Mouse (Mus musculus) Patski (cell line): ENCODE measurements at regions not wholly inside any gene's neighbourhood (a gene's known extent, or its start where the extent isn't known, plus 50 kb on each side); places are given as distances from the start of the nearest gene placed in this dataset.

Experiments used
- ATAC-seq: fragments of 100-300 bp; one replicate; pipeline ENCODE4 v1.8.0; 2021
- CTCF ChIA-PET: fragments of 350-600 bp; sonication (Branson Sonifier 250); formaldehyde crosslinking; loops from one replicate; lab custom pipeline; 2022; ENCODE audit warnings: inconsistent platforms; lab: Charles Lee
- POLR2A ChIA-PET: fragments of 350-600 bp; sonication (Branson Sonifier 250); formaldehyde crosslinking; loops from one replicate; lab custom pipeline; 2022; ENCODE audit warnings: antibody characterized with exemption, inconsistent platforms; lab: Charles Lee
- DNase-seq: peaks from one replicate; pipeline ENCODE4 v3.0.0-alpha.2; 2011; ENCODE audit warnings: low read depth, low spot score
- H3K27me3 ChIP-seq: fragments of 371-371 bp; one replicate; pipeline ENCODE4 v1.5.1; 2021
- CTCF ChIP-seq: fragments of 100-300 bp; IDR thresholded peaks from one replicate; pipeline ENCODE4 v1.5.1; 2021
- in situ Hi-C: fragments of 300-500 bp; cut with MboI; formaldehyde crosslinking; loops from 3 replicates; pipeline ENCODE4 v1.11.1; 2018; ENCODE audit warnings: low pct_unique_long_range_greater_than_20kb, mixed read lengths

GRCm38 (mm10) chr8:82702044-82702443 is 71.9 kb downstream of the Zfp330 start:
- no peak for TF ChIP-seq CTCF
- in situ Hi-C loops: no loop called here
- H3K27me3 ChIP-seq: no peaks in the 10 kb centered on the region
- no peak for ATAC-seq
- DNase-seq: no peak
- CTCF ChIA-PET: no interaction called here
- POLR2A ChIA-PET: no interaction called here

DNA sequence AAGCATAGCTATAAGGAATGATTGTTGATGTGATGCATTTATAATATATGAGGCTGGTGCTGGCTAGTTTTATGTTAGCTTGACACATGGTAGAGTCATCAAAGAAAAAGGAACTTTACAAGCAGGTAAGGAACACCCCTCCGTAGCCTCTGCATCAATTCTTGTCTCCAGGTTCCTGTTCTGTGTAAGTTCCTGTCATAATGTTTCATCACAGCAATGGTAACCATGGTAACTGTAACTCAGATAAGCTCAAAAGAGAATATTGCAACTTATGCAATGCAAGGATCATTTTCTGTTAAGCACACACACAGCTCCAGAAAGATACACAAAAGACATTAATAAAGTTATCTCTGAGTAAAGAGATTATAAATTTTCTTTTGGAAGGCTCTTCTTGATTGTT is 73.5 kb downstream of the Zfp330 start:
- in situ Hi-C loops: no loop called here
- H3K27me3 ChIP-seq: no peaks in the 10 kb centered on the region
- ChIA-PET POLR2A (no interaction called here), CTCF (interaction anchor here (1.2 to 1.7 kb wide), 2 partner anchors 8 to 11 kb away, joined by 3 to 8 read pairs; no protein-coding TSS in a partner anchor)
- no peak for TF ChIP-seq CTCF
- ATAC-seq: no peak
- no peak for DNase-seq

- ChIA-PET CTCF (interaction anchor here (0.8 to 1.0 kb wide), 2 partner anchors 8 to 22 kb away, joined by 3 read pairs; no protein-coding TSS in a partner anchor), POLR2A (no interaction called here)
- H3K27me3 ChIP-seq: no peaks in the 10 kb centered on the region
- peak; percentile 17 for ATAC-seq
- no peak for DNase-seq
- TF ChIP-seq CTCF: no peak
- in situ Hi-C loops: loop anchor here (25.0 kb wide), 2 partner anchors 637 to 1362 kb away; partner anchors contain the start of gene Inpp4b
Observed at GRCm38 (mm10) chr8:82699221-82699620, 74.7 kb downstream of the Zfp330 start.

- POLR2A ChIA-PET: interaction anchor here (0.6 to 0.7 kb wide), 2 partner anchors 33 to 1037 kb away, joined by 3 read pairs; no protein-coding TSS in a partner anchor
- in situ Hi-C loops: loop anchor here (25.0 kb wide), 2 partner anchors 636 to 1361 kb away; partner anchors contain the start of gene Inpp4b
- CTCF ChIA-PET: interaction anchor here (1.0 kb wide), 1 partner anchor 143 kb away, joined by 4 read pairs; no protein-coding TSS in a partner anchor
- ATAC-seq (no peak), DNase-seq (no peak)
- no peak for TF ChIP-seq CTCF
- H3K27me3 ChIP-seq: no peaks in the 10 kb centered on the region
Observed at GRCm38 (mm10) chr8:82698071-82698470, 75.9 kb downstream of the Zfp330 start.

DNA sequence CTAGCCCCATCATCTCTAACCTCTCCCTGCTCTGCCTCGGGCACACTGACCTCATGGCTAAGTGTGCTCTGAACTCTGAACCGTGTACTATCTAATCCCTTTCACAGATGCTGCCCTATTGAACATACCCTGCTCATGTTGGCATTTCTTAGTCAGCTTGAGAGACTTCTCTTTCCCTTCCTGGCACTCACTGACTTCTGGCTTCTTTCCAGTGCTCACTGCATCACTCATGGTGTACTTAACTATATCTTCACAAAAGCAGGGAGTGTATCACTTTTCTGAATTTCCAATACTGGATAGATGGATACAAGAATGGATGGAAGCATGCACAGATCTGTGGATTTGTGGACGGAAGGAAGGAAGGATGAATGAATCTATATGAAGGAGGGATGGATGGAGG is 80.9 kb downstream of the Zfp330 start:
- no peak for ATAC-seq
- POLR2A ChIA-PET: no interaction called here
- in situ Hi-C loops: loop anchor here (25.0 kb wide), 2 partner anchors 631 to 1356 kb away; partner anchors contain the start of gene Inpp4b
- CTCF ChIA-PET: interaction anchor here (0.9 to 1.6 kb wide), 2 partner anchors 278 to 341 kb away, joined by 3 to 5 read pairs; no protein-coding TSS in a partner anchor
- no peaks in the 10 kb centered on the region for H3K27me3 ChIP-seq
- no peak for TF ChIP-seq CTCF
- DNase-seq: no peak

GRCm38 (mm10) chr8:82689322-82689721 is 84.6 kb downstream of the Zfp330 start:
- ChIA-PET POLR2A (no interaction called here), CTCF (interaction anchor here (0.8 to 1.6 kb wide), 13 partner anchors 11 to 1341 kb away, joined by 3 to 9 read pairs (median 3); no protein-coding TSS in a partner anchor)
- TF ChIP-seq CTCF: peak; percentile 93
- peak; percentile 25 for DNase-seq
- in situ Hi-C loops: loop anchor here (25.0 kb wide), 2 partner anchors 627 to 1352 kb away; partner anchors contain the start of gene Inpp4b
- H3K27me3 ChIP-seq: no peaks in the 10 kb centered on the region
- ATAC-seq: peak; percentile 75

- TF ChIP-seq CTCF: no peak
- H3K27me3 ChIP-seq: no peaks in the 10 kb centered on the region
- ChIA-PET CTCF (interaction anchor here (1.0 kb wide), 1 partner anchor 359 kb away, joined by 3 read pairs; no protein-coding TSS in a partner anchor), POLR2A (interaction anchor here (0.6 kb wide), 1 partner anchor 1279 kb away, joined by 3 read pairs; no protein-coding TSS in a partner anchor)
- ATAC-seq (no peak), DNase-seq (no peak)
- in situ Hi-C loops: loop anchor here (25.0 kb wide), 2 partner anchors 624 to 1349 kb away; partner anchors contain the start of gene Inpp4b
Observed at GRCm38 (mm10) chr8:82685966-82686365, 88.0 kb downstream of the Zfp330 start.

GRCm38 (mm10) chr8:82678793-82679192 is 95.2 kb downstream of the Zfp330 start:
- H3K27me3 ChIP-seq: no peaks in the 10 kb centered on the region
- ChIA-PET POLR2A (no interaction called here), CTCF (no interaction called here)
- DNase-seq (no peak), ATAC-seq (no peak)
- TF ChIP-seq CTCF: no peak
- in situ Hi-C loops: loop anchor here (25.0 kb wide), 2 partner anchors 616 to 1341 kb away; partner anchors contain the start of gene Inpp4b

GRCm38 (mm10) chr8:82677781-82678180 is 96.2 kb downstream of the Zfp330 start:
- ATAC-seq: no peak
- in situ Hi-C loops: loop anchor here (25.0 kb wide), 2 partner anchors 615 to 1340 kb away; partner anchors contain the start of gene Inpp4b
- POLR2A ChIA-PET: no interaction called here
- no peaks in the 10 kb centered on the region for H3K27me3 ChIP-seq
- CTCF ChIA-PET: no interaction called here
- TF ChIP-seq CTCF: no peak
- no peak for DNase-seq

DNA sequence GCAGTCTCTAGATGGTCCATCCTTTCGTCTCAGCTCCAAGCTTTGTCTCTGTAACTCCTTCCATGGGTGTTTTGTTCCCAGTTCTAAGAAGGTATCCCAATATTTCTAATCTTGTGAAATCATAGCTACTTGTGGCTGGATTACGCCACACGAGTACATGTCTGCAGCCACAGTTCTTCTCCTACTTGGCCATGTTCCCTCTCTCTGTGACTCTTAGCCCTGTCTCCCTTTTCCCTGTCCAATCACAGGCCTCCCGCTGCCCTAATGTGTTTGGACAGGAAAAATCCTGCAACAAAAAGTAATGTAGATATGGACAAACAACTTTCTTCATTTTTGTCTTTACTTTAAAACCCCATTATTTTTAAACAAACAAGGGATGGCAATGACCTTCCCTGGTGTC is 104.7 kb downstream of the Zfp330 start:
- no peaks in the 10 kb centered on the region for H3K27me3 ChIP-seq
- no peak for DNase-seq
- CTCF ChIA-PET: interaction anchor here (1.4 kb wide), 1 partner anchor 26 kb away, joined by 3 read pairs; no protein-coding TSS in a partner anchor
- POLR2A ChIA-PET: no interaction called here
- no peak for ATAC-seq
- in situ Hi-C loops: no loop called here
- TF ChIP-seq CTCF: no peak

DNA sequence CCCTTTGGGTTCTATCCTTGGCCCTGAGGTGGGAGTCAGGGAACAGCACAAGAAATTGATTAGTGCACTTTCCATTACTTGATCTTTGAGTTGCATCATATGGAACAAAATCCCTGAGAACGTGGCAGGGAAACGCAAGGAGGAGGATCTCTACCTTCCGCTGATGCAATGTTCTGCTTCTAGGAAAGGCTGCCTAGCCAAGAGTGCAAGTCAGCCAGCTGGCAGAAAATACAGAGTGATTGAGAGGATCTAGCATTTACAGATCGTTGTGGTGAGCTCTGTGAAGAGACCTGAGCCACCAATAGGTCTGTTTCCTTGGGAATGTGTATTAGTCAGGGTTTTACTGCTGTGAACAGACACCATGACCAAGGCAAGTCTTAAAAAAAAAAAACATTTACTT is 108.8 kb downstream of the Zfp330 start:
- CTCF ChIA-PET: no interaction called here
- in situ Hi-C loops: no loop called here
- ATAC-seq: no peak
- no peak for DNase-seq
- POLR2A ChIA-PET: no interaction called here
- no peak for TF ChIP-seq CTCF
- no peaks in the 10 kb centered on the region for H3K27me3 ChIP-seq
